Mouse (Mus musculus) embryonic facial prominence, embryonic 15.5 days (tissue): ENCODE data around the gene Sox5. TPM values are rescaled to one million over a fixed set of nuclear protein-coding genes. Genes with fewer than 3 reads are reported as not detected.

Experiments
- ATAC-seq: fragments of 200-750 bp; cut with Nextera tagmentation; 2 replicates; pipeline ENCODE4 v1.8.0; 2017; ENCODE audit warnings: low read depth, moderate TSS enrichment; ENCODE audit not compliant: insufficient number of reproducible peaks, low FRiP score, low TSS enrichment
- H3K27ac ChIP-seq: fragments of 300-500 bp; sonication (generic); replicated peaks from 2 replicates; pipeline ENCODE4 v1.5.1; 2015; ENCODE audit warnings: mild to moderate bottlenecking, inconsistent platforms
- H3K27me3 ChIP-seq: fragments of 300-500 bp; sonication (generic); 2 replicates; pipeline ENCODE4 v1.6.1; 2015; ENCODE audit warnings: inconsistent platforms
- H3K36me3 ChIP-seq: fragments of 300-500 bp; sonication (generic); 2 replicates; pipeline ENCODE4 v1.6.1; 2015; ENCODE audit warnings: mild to moderate bottlenecking, inconsistent platforms
- H3K4me1 ChIP-seq: fragments of 300-500 bp; sonication (generic); 2 replicates; pipeline ENCODE4 v1.6.1; 2015; ENCODE audit warnings: inconsistent platforms
- H3K4me2 ChIP-seq: fragments of 300-500 bp; sonication (generic); replicated peaks from 2 replicates; pipeline ENCODE4 v1.6.1; 2015; ENCODE audit warnings: mild to moderate bottlenecking, inconsistent platforms
- H3K4me3 ChIP-seq: fragments of 300-500 bp; sonication (generic); replicated peaks from 2 replicates; pipeline ENCODE4 v1.5.1; 2015; ENCODE audit warnings: mild to moderate bottlenecking, inconsistent platforms
- H3K9ac ChIP-seq: fragments of 300-500 bp; sonication (generic); 2 replicates; pipeline ENCODE4 v1.6.1; 2015; ENCODE audit warnings: inconsistent platforms
- H3K9me3 ChIP-seq: fragments of 300-500 bp; sonication (generic); replicated peaks from 2 replicates; pipeline ENCODE4 v1.6.1; 2016; ENCODE audit warnings: inconsistent platforms
- WGBS: fragments of 180-500 bp; shearing (Covaris S2); methylation state at CpG from one replicate; pipeline ENCODE4 v1.1.7; 2015; 5-methylcytosine and 5-hydroxymethylcytosine counted together
- polyA plus RNA-seq: library from polyadenylated mRNA; unstranded; fragments of >200 nt; fragmentation: Nextera tagmentation; extraction: Ambion mirVana; gene quantifications from 2 replicates; pipeline ENCODE4 v1.2.1, GENCODE M21; 2015

Gene Sox5
- polyA plus RNA-seq, 1 experiment from 2014 or later: 20.5 TPM

DNA sequence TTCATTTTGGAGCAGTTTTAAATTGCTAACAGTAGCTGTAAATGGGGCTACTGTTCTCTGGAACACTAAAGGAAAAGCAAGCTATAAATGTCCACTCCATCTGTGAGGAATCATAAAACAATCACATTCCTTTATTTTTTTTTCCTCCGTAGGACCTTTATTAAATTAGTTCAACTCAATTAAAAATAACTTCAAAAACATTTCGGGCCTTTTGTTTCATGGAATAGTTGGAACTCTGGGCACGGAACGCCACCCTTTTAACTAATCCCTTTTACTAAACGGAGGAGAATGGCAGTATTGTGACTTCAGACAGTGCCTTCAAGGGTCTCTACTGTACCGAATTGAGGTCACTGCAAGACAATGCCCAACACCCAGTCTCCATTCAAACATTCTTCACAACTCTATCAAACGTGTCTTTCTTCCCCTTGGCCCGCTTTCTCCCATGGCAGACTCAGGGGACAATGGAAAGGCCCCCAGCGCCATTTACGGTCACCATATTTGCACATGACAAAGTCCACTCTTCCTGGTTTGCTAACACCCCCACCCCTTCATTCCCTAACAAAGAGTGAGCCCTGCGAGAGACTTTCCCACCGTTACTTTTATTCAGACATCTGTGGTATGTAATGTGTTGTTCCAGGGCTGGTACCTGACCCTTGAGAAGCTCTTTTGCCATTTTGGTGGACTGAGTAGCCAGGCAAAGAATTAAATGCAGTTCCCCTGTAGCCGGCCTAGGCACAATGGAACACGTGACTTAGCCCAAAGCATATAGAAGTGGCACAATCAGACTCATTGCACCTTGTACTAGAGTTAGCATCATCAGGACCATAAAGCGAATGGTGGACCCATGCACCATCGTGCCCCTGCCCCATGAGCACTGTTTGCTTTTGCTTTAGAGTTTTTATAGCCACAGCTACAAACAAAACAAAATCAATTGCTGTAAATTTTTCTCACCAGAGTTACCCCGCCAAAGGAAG lies 468.7 kb downstream of the Sox5 start:
- Histone ChIP-seq H3K27ac (no peak overlapping the region), H3K4me3 (no peak overlapping the region), H3K9me3 (no peaks in the 10 kb centered on the region), H3K27me3 (no peaks in the 10 kb centered on the region), H3K4me2 (no peak overlapping the region), H3K36me3 (no peaks in the 10 kb centered on the region), H3K4me1 (no peaks in the 10 kb centered on the region; the same call in 1 of the 2 replicates), H3K9ac (no peak overlapping the region)
- 58% methylated on average over 17 of the region's 17 CpGs for WGBS
- no peak for ATAC-seq

DNA sequence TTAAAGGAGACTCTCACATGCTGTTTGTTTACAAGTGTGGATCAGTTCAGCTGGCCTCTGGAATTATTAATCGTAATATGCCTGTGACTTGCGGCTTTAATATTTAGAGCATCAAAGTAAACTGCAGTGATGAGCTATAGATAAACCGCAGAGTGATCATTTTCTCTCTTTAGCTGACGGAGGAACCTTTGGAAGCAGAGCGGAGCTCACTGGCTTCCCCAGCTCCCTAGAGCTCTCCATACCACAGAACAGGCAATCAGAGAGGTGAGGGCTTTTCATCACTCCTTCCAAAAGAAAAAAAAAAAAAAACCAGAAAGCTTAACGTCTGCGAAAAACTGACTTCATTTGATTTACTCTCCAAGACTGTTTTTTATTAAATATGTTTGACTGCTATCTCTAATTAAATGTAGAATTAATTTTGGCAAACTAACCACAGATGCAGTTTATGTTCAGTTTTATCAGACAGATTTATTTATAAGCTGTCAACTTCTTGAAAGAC lies 469.4 kb downstream of the Sox5 start:
- no peaks in the 10 kb centered on the region for H3K36me3 ChIP-seq
- H3K4me1 ChIP-seq: no peaks in the 10 kb centered on the region; the same call in 1 of the 2 replicates
- H3K9me3 ChIP-seq: no peaks in the 10 kb centered on the region
- H3K27me3 ChIP-seq: no peaks in the 10 kb centered on the region
- WGBS: 44% methylated on average over 7 of the region's 7 CpGs
- no peak overlapping the region for H3K9ac ChIP-seq
- H3K4me3 ChIP-seq: no peak overlapping the region
- no peak overlapping the region for H3K4me2 ChIP-seq
- ATAC-seq: no peak
- H3K27ac ChIP-seq: no peak overlapping the region

DNA sequence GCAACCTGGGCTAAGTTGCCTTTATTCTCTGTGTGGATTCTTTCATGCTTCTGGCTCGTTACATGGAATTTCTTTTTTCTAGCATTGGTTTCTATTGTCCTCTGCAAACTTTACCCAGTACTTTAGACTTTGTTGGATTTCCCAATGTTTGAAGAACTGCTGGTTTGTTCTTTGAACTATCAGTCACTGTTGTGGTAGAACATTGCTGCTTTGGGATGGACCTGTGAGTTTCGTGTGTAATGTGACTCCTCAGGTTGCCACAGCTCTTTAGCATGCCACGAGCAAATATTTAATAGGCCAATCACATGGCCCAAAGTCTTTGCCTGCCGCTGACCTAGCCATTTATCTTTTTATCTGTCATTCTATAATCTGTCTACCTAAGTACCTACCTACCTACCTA lies 470.0 kb downstream of the Sox5 start:
- WGBS: 44% methylated on average over 4 of the region's 4 CpGs
- Histone ChIP-seq H3K27ac (no peak overlapping the region), H3K4me3 (no peak overlapping the region), H3K27me3 (no peaks in the 10 kb centered on the region), H3K4me2 (no peak overlapping the region), H3K36me3 (no peaks in the 10 kb centered on the region), H3K9ac (no peak overlapping the region), H3K9me3 (no peaks in the 10 kb centered on the region), H3K4me1 (no peaks in the 10 kb centered on the region; the same call in 1 of the 2 replicates)
- no peak for ATAC-seq

DNA sequence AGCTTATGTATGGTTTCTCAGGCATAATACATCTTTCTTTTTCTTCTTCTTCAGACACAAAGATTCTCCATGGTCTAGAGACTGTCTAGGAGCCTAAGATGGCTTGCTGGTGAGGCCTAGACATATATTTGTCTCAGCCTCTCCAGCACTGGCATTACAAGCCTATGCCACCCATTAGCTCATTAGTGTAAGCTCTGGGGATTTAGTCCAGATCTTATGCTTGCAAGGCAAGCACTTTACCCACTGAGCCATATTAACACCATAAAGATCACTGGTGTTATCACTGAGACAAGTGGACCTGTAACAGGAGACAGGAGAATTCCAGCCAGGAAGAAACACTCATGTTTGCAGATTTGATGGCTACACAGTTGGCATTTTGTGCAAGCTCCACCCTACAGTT lies 472.6 kb downstream of the Sox5 start:
- Histone ChIP-seq H3K27me3 (no peaks in the 10 kb centered on the region; the same call in 1 of the 2 replicates), H3K27ac (no peak overlapping the region), H3K9ac (no peak overlapping the region), H3K4me3 (no peak overlapping the region), H3K4me2 (no peak overlapping the region), H3K9me3 (no peaks in the 10 kb centered on the region), H3K36me3 (no peaks in the 10 kb centered on the region), H3K4me1 (no peaks in the 10 kb centered on the region; the same call in 1 of the 2 replicates)
- no peak for ATAC-seq

DNA sequence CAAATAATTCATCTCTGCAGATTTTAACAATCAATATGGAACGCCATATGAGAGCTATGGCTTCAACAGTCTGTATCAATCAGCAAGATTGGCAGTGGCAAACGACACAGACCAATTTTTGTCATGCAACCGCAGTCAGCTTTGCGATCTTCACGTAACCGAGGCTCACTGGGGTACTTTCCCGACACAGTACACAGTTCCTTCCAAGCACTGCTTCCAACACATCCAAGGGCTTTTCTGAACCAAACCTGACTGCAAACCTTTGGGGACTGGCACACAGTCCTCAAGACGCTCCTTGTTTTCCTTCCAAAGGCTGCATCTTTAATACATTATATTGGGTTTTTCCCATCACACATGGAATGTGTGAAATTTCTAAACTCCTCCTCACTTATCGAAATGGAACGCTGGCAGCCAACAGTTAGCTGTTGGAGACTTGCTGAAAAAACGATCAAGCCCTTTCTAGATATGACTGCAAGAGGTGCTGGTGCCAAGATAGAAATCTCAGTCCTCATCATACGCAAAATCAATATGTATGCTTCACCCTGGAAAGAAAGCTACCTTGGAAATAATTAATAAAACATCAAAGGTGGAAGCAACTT lies 474.1 kb downstream of the Sox5 start:
- Histone ChIP-seq H3K4me2 (no peak overlapping the region), H3K4me1 (no peaks in the 10 kb centered on the region), H3K9ac (no peak overlapping the region), H3K27ac (no peak overlapping the region), H3K36me3 (no peaks in the 10 kb centered on the region), H3K27me3 (no peaks in the 10 kb centered on the region; the same call in 1 of the 2 replicates), H3K9me3 (no peaks in the 10 kb centered on the region), H3K4me3 (no peak overlapping the region)
- 81% methylated on average over 12 of the region's 12 CpGs for whole genome bisulfite sequencing
- ATAC-seq: no peak

DNA sequence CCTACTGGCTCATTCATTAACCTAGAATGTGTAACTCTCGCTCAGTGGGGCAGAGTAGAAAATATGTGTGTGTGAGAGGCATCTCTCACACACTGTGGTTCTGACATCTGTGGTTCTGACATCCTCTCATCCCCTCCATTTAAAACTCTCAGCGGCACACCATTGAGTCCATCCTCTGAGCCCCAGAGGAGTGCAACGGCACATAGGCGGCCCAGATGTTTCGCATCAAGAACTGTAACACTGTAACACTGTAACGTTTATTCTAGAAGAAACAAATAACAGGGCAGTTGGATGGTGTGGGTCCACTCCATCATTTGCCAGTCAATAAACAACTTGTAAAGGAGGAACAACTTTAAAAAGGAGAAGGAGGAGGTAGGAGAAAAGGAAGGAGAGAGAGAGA lies 479.0 kb downstream of the Sox5 start:
- H3K4me2 ChIP-seq: no peak overlapping the region
- ATAC-seq: no peak
- H3K4me3 ChIP-seq: no peak overlapping the region
- no peaks in the 10 kb centered on the region for H3K36me3 ChIP-seq
- no peaks in the 10 kb centered on the region for H3K4me1 ChIP-seq
- WGBS: 64% methylated on average over 6 of the region's 6 CpGs
- H3K9ac ChIP-seq: no peak overlapping the region
- H3K27me3 ChIP-seq: no peaks in the 10 kb centered on the region; the same call in 1 of the 2 replicates
- no peak overlapping the region for H3K27ac ChIP-seq
- H3K9me3 ChIP-seq: no peaks in the 10 kb centered on the region

DNA sequence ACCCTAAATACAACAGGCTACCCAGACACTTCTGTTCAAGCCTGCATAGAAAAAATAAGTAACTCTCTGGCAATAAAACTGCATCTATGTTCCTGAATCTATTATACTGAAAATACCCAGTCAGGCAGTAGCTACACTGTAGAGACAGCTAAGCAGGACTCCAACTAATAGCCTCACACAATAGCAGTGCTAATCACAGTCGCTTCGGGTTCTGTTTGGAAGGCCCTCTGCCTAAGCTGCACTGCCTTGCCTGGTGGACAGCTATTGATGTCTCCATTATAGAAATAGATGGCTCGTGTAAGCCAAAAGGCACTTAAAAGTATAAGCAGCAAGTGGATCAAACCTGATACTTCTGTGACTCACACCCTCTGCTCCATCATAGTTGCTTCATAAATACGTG lies 480.7 kb downstream of the Sox5 start:
- Histone ChIP-seq H3K4me2 (no peak overlapping the region), H3K36me3 (no peaks in the 10 kb centered on the region), H3K9ac (no peak overlapping the region), H3K4me3 (no peak overlapping the region), H3K27me3 (no peaks in the 10 kb centered on the region; the same call in 1 of the 2 replicates), H3K27ac (no peak overlapping the region), H3K9me3 (no peaks in the 10 kb centered on the region), H3K4me1 (no peaks in the 10 kb centered on the region)
- 72% methylated on average over 4 of the region's 4 CpGs for WGBS
- ATAC-seq: no peak

DNA sequence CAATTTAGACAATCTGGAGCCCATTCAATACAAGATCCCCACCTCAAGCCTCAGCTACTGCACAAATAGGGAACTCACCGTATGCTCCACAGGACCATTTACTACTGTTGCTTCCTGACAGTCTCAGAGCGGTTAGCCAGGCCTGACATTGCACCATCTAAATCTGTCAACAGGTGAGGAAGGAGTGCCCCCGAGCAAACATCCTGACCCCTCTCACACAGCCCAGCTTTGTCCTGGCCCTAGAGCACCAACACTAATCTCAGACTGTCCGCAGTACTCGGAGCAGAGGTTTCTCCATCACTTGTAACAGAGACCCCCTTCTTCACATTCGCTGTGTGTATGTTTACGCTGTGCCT lies 482.3 kb downstream of the Sox5 start:
- Histone ChIP-seq H3K9me3 (0 out of 2 replicates have a peak, but pooled peaks cover 7% of the 10 kb centered on the region), H3K9ac (no peak overlapping the region), H3K36me3 (no peaks in the 10 kb centered on the region), H3K27me3 (no peaks in the 10 kb centered on the region), H3K4me1 (no peaks in the 10 kb centered on the region), H3K4me3 (no peak overlapping the region), H3K4me2 (no peak overlapping the region), H3K27ac (no peak overlapping the region)
- no peak for ATAC-seq
- WGBS: 50% methylated on average over 7 of the region's 7 CpGs

DNA sequence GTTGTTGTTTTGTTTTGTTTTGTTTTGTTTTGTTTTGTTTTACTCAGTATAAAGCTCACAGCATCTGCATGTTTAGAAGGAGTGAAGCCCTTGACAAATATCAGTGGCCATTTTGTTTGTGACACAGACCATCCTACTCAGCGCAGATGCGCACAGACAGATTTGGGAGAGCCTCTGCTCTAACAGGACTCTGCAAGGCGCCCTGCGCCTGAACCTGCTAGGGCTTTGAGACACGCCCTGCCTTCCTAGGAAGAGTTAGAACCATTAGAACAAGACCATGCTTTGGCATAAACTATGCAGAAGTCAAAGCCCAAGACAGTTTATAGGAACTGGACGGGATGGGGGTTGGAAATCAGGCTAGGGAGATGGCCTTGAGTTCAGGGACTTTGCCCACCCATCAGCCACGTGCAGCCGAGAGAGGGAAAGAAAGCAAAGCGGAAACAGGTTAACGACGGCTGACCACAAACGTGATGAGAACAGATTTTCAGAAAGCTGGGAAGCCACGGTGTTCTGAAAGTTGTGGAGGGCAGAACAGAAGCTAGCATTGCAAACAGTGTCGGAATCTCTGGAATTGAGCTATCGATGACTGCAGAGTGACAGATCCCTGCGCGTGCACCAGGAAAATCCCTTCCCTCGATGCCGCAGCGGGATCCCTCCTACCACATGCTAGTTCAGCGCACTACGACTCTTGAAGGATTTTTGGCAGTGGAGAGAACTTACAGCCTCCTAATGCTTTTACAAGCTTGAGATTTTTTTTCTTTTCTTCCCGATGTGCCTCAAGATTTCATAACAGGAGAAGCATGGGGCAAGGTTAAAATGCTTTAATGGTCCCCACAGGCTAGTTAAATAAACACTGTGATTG lies 482.9 kb downstream of the Sox5 start:
- no peaks in the 10 kb centered on the region for H3K4me1 ChIP-seq
- H3K4me3 ChIP-seq: no peak overlapping the region
- WGBS: 63% methylated on average over 23 of the region's 23 CpGs
- 0 out of 2 replicates have a peak, but pooled peaks cover 7% of the 10 kb centered on the region for H3K9me3 ChIP-seq
- no peak for ATAC-seq
- H3K4me2 ChIP-seq: no peak overlapping the region
- no peak overlapping the region for H3K9ac ChIP-seq
- no peaks in the 10 kb centered on the region for H3K36me3 ChIP-seq
- no peak overlapping the region for H3K27ac ChIP-seq
- no peaks in the 10 kb centered on the region for H3K27me3 ChIP-seq

DNA sequence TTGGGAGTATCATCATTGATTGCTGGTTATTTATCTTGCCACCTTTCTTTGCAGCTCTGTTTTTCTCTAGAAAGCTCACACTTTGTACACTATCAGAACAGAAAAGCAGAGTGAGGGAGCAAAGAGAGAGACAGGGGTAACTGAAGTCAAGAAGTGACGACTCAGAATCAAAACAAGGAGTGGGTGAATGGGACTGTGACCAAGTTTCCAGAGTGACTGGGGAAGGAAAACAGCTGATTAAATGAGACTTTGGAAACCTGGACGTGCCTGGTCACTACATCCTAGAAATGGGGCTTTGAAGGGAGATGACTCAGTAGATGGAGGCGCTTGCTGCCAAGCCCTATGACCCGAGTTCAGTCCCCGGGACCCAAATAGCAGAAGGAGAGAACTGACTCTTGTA lies 483.9 kb downstream of the Sox5 start:
- no peak overlapping the region for H3K4me2 ChIP-seq
- H3K9ac ChIP-seq: no peak overlapping the region
- no peaks in the 10 kb centered on the region for H3K4me1 ChIP-seq
- 0 out of 2 replicates have a peak, but pooled peaks cover 7% of the 10 kb centered on the region for H3K9me3 ChIP-seq
- H3K27ac ChIP-seq: no peak overlapping the region
- no peaks in the 10 kb centered on the region for H3K27me3 ChIP-seq
- H3K36me3 ChIP-seq: no peaks in the 10 kb centered on the region
- 75% methylated on average over 5 of the region's 5 CpGs for WGBS
- H3K4me3 ChIP-seq: no peak overlapping the region
- ATAC-seq: no peak

DNA sequence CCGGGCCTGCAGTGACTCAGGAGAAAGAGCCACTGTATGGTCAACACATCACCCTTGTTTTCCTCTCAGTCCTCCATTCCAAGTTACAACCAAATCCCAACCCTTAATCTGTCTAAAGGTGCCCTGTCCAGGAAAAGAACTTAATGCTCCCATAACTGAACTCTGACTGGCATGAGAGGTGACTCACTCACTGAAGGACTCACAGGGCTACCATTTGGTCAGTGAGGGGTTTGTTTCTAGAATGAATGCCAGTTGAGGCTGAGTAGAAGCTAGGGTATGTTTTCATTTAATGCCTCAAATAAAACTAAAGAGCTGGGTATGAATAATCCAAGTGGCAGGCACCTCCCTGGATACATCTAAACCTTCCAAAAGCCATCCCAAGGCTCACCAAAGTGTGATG lies 484.6 kb downstream of the Sox5 start:
- H3K9ac ChIP-seq: no peak overlapping the region
- 81% methylated on average over 1 of the region's 1 CpGs for WGBS
- no peaks in the 10 kb centered on the region for H3K27me3 ChIP-seq
- no peaks in the 10 kb centered on the region for H3K4me1 ChIP-seq
- no peak overlapping the region for H3K27ac ChIP-seq
- H3K4me3 ChIP-seq: no peak overlapping the region
- H3K4me2 ChIP-seq: no peak overlapping the region
- no peaks in the 10 kb centered on the region for H3K36me3 ChIP-seq
- 0 out of 2 replicates have a peak, but pooled peaks cover 7% of the 10 kb centered on the region for H3K9me3 ChIP-seq
- no peak for ATAC-seq
